Mouse (Mus musculus) granulocyte monocyte progenitor cell, adult 5-6 weeks (primary cell): ENCODE measurements around the gene Nemp2. TPM values are rescaled to one million over a fixed set of nuclear protein-coding genes. Genes with fewer than 3 reads are reported as not detected.

ENCODE experiments used
- ATAC-seq: replicated peaks from 2 replicates; pipeline ENCODE4 v1.8.0; 2016; ENCODE audit warnings: mild to moderate bottlenecking, moderate TSS enrichment, inconsistent platforms; ENCODE audit not compliant: poor library complexity, severe bottlenecking
- total RNA-seq, 2 experiments: library from RNA; stranded (forward) in 1 of 2; stranded (reverse) in 1 of 2; fragments of 200-712, 200-1000 nt in 1 of 2; fragments of >200 nt in 1 of 2; fragmentation: Nextera tagmentation in 1 of 2; gene quantifications; 2 replicates each; pipeline ENCODE4 v1.2.3; 2014 to 2017

Nemp2 gene
- 9.0 and 18.1 TPM in 2 replicates for total RNA-seq (2014; fragmentation: Nextera tagmentation)
- total RNA-seq (2017) = 9.6 and 10.9 TPM in 2 replicates

GRCm38 (mm10) chr1:52630248-52630936, at the start of gene Nemp2:
Gene Nemp2 (plus strand): TSS chr1:52630703.
- ATAC-seq = peak; percentile 98

- ATAC-seq = no peak
Measured at GRCm38 (mm10) chr1:52581744-52582143, 48.8 kb upstream of the Nemp2 start.

- ATAC-seq = no peak
Measured at GRCm38 (mm10) chr1:52582866-52583265, 47.6 kb upstream of the Nemp2 start.

- no peak for ATAC-seq
Measured at GRCm38 (mm10) chr1:52596982-52597646, 33.4 kb upstream of the Nemp2 start.

GRCm38 (mm10) chr1:52597761-52598160, 32.7 kb upstream of the Nemp2 start:
- peak; percentile 70 for ATAC-seq

GRCm38 (mm10) chr1:52598361-52598760, 32.1 kb upstream of the Nemp2 start:
- ATAC-seq = no peak

GRCm38 (mm10) chr1:52601496-52601895, 29.0 kb upstream of the Nemp2 start:
- no peak; the same call in 1 of the 2 replicates for ATAC-seq

GRCm38 (mm10) chr1:52607700-52608099, 22.8 kb upstream of the Nemp2 start:
- ATAC-seq = no peak

GRCm38 (mm10) chr1:52608486-52608885, 22.0 kb upstream of the Nemp2 start:
- ATAC-seq = no peak

- ATAC-seq = no peak
Measured at GRCm38 (mm10) chr1:52618217-52618616, 12.3 kb upstream of the Nemp2 start.

GRCm38 (mm10) chr1:52620442-52620841, 10.1 kb upstream of the Nemp2 start:
- no peak for ATAC-seq

GRCm38 (mm10) chr1:52630937-52631299, 415 bp downstream of the Nemp2 start:
- ATAC-seq = peak; percentile 58

- ATAC-seq = 0 out of 2 replicates have a peak, but pooled peaks have one; percentile 16
Measured at GRCm38 (mm10) chr1:52631570-52631969, 1.1 kb downstream of the Nemp2 start.

GRCm38 (mm10) chr1:52634251-52634650, 3.7 kb downstream of the Nemp2 start:
- ATAC-seq = no peak

GRCm38 (mm10) chr1:52635932-52636331, 5.4 kb downstream of the Nemp2 start:
- ATAC-seq = no peak

- no peak for ATAC-seq
Measured at GRCm38 (mm10) chr1:52638101-52638500, 7.6 kb downstream of the Nemp2 start.

- no peak for ATAC-seq
Measured at GRCm38 (mm10) chr1:52639090-52639489, 8.6 kb downstream of the Nemp2 start.

GRCm38 (mm10) chr1:52640266-52640665, 9.8 kb downstream of the Nemp2 start:
- no peak for ATAC-seq

- no peak for ATAC-seq
Measured at GRCm38 (mm10) chr1:52640736-52641135, 10.2 kb downstream of the Nemp2 start.

GRCm38 (mm10) chr1:52648153-52649027, 17.9 kb downstream of the Nemp2 start:
- ATAC-seq = peak; percentile 88

GRCm38 (mm10) chr1:52650066-52650465, 19.6 kb downstream of the Nemp2 start:
- ATAC-seq = no peak
